Mouse (Mus musculus) CH12.LX (cell line): ENCODE results near the gene Oma1.

Experiments
- EP300 ChIP-seq: IDR thresholded peaks from 2 replicates; pipeline ENCODE4 v1.6.1; 2011; ENCODE audit warnings: low read length, improper control_type of control experiment
- TCF12 ChIP-seq: IDR thresholded peaks from 2 replicates; pipeline ENCODE4 v1.6.1; 2014; ENCODE audit warnings: low read depth, mild to moderate bottlenecking, inconsistent platforms, low read length, improper control_type of control experiment

GRCm38 (mm10) chr4:103389583-103389982, 76.0 kb downstream of the Oma1 start:
- TF ChIP-seq EP300 (no peak), TCF12 (no peak)
